Mouse (Mus musculus): ENCODE data around the gene Mast4.

GRCm38 (mm10) chr13:103315113-103315708 lies 19.1 kb downstream of the Mast4 start:
- no peak for TF ChIP-seq CTCF (IDR thresholded peaks at IDR 0.05; ENCODE audit: low read depth)
- TF ChIP-seq EP300 (IDR thresholded peaks at IDR 0.05; ENCODE audit: low read depth), result no peak
